Mouse (Mus musculus) forebrain, embryonic 11.5 days (tissue): ENCODE measurements around the gene Cnga3. TPM values are rescaled to one million over a fixed set of nuclear protein-coding genes. Genes with fewer than 3 reads are reported as not detected.

Source experiments
- ATAC-seq: fragments of 200-750 bp; cut with Nextera tagmentation; replicated peaks from 2 replicates; pipeline ENCODE4 v1.8.0; 2017; ENCODE audit warnings: moderate TSS enrichment; ENCODE audit not compliant: low FRiP score
- DNase-seq: peaks from one replicate; pipeline ENCODE4 v3.0.0-alpha.2; 2017; ENCODE audit warnings: low spot score
- H3K27ac ChIP-seq: fragments of 300-500 bp; sonication (generic); 2 replicates; pipeline ENCODE4 v1.5.1; 2014; ENCODE audit warnings: low read depth, low read length
- H3K27me3 ChIP-seq: fragments of 300-500 bp; sonication (generic); 2 replicates; pipeline ENCODE4 v1.6.1; 2014; ENCODE audit warnings: mild to moderate bottlenecking, low read length, mixed read lengths; ENCODE audit not compliant: control insufficient read depth, insufficient read depth
- H3K36me3 ChIP-seq: fragments of 300-500 bp; sonication (generic); 2 replicates; pipeline ENCODE4 v1.6.1; 2014; ENCODE audit warnings: mild to moderate bottlenecking, low read length, moderate library complexity, mixed read lengths; ENCODE audit not compliant: control insufficient read depth, insufficient read depth
- H3K4me1 ChIP-seq: fragments of 300-500 bp; sonication (generic); replicated peaks from 2 replicates; pipeline ENCODE4 v1.6.1; 2014; ENCODE audit warnings: low read length, mixed read lengths; ENCODE audit not compliant: control insufficient read depth, insufficient read depth
- H3K4me2 ChIP-seq: fragments of 300-500 bp; sonication (generic); 2 replicates; pipeline ENCODE4 v1.6.1; 2014; ENCODE audit warnings: low read depth, mild to moderate bottlenecking, low read length, moderate library complexity, mixed read lengths; ENCODE audit not compliant: severe bottlenecking
- H3K4me3 ChIP-seq: fragments of 300-500 bp; sonication (generic); 2 replicates; pipeline ENCODE4 v1.5.1; 2014; ENCODE audit warnings: low read depth, low read length
- H3K9ac ChIP-seq: fragments of 300-500 bp; sonication (generic); 2 replicates; pipeline ENCODE4 v1.6.1; 2014; ENCODE audit warnings: low read length
- H3K9me3 ChIP-seq: fragments of 300-500 bp; sonication (generic); 2 replicates; pipeline ENCODE4 v1.6.1; 2016; ENCODE audit warnings: low read length, mixed read lengths; ENCODE audit not compliant: control insufficient read depth
- WGBS: fragments of 180-500 bp; shearing (Covaris S2); extraction: QIAGEN DNeasy Blood & Tissue Kit; methylation state at CpG from one replicate; pipeline ENCODE4 v1.1.7; 2014; 5-methylcytosine and 5-hydroxymethylcytosine counted together
- polyA plus RNA-seq: library from polyadenylated mRNA; unstranded; fragments of >200 nt; fragmentation: Nextera tagmentation; extraction: Ambion mirVana; gene quantifications from 2 replicates; pipeline ENCODE4 v1.2.1, GENCODE M21; 2014

Cnga3 gene
- polyA plus RNA-seq, 1 experiment from 2014 or later: not detected

- no peak overlapping the region for H3K4me3 ChIP-seq
- DNase-seq (no peak), ATAC-seq (no peak)
- H3K4me2 ChIP-seq: no peak overlapping the region
- no peaks in the 10 kb centered on the region for H3K27me3 ChIP-seq
- H3K9me3 ChIP-seq: no peaks in the 10 kb centered on the region
- WGBS: 87% methylated on average over 2 of the region's 2 CpGs
- no peak overlapping the region for H3K9ac ChIP-seq
- H3K36me3 ChIP-seq: no peaks in the 10 kb centered on the region
- H3K27ac ChIP-seq: no peak overlapping the region
- H3K4me1 ChIP-seq: no peaks in the 10 kb centered on the region
Measured at GRCm38 (mm10) chr1:37246476-37246875, 32.2 kb downstream of the Cnga3 start.

- Histone ChIP-seq H3K27ac (no peak overlapping the region), H3K4me2 (no peak overlapping the region), H3K4me3 (no peak overlapping the region), H3K4me1 (no peaks in the 10 kb centered on the region), H3K36me3 (no peaks in the 10 kb centered on the region), H3K9me3 (no peaks in the 10 kb centered on the region), H3K27me3 (no peaks in the 10 kb centered on the region), H3K9ac (no peak overlapping the region)
- DNase-seq (no peak), ATAC-seq (no peak)
- 39% methylated on average over 2 of the region's 2 CpGs for WGBS
Measured at GRCm38 (mm10) chr1:37248406-37248805, 34.2 kb downstream of the Cnga3 start.

- H3K36me3 ChIP-seq: no peaks in the 10 kb centered on the region
- ATAC-seq (0 out of 2 replicates have a peak, but pooled peaks have one; percentile 53), DNase-seq (peak; percentile 89)
- WGBS: 39% methylated on average over 5 of the region's 5 CpGs
- H3K4me2 ChIP-seq: no peak overlapping the region
- H3K27me3 ChIP-seq: no peaks in the 10 kb centered on the region
- H3K27ac ChIP-seq: no peak overlapping the region
- no peaks in the 10 kb centered on the region for H3K9me3 ChIP-seq
- H3K4me3 ChIP-seq: no peak overlapping the region
- H3K4me1 ChIP-seq: no peaks in the 10 kb centered on the region
- H3K9ac ChIP-seq: no peak overlapping the region
Measured at GRCm38 (mm10) chr1:37250643-37251310, 36.5 kb downstream of the Cnga3 start.

GRCm38 (mm10) chr1:37258443-37258842 is 44.2 kb downstream of the Cnga3 start:
- H3K4me1 ChIP-seq: no peaks in the 10 kb centered on the region
- WGBS: 78% methylated on average over 2 of the region's 2 CpGs
- H3K27ac ChIP-seq: no peak overlapping the region
- H3K36me3 ChIP-seq: no peaks in the 10 kb centered on the region
- H3K4me2 ChIP-seq: no peak overlapping the region
- H3K27me3 ChIP-seq: no peaks in the 10 kb centered on the region
- H3K4me3 ChIP-seq: no peak overlapping the region
- H3K9me3 ChIP-seq: no peaks in the 10 kb centered on the region
- DNase-seq: no peak
- no peak overlapping the region for H3K9ac ChIP-seq
- ATAC-seq: no peak

- Histone ChIP-seq H3K9ac (no peak overlapping the region), H3K4me3 (no peak overlapping the region), H3K9me3 (no peaks in the 10 kb centered on the region), H3K27ac (no peak overlapping the region), H3K27me3 (no peaks in the 10 kb centered on the region), H3K4me2 (no peak overlapping the region), H3K36me3 (no peaks in the 10 kb centered on the region), H3K4me1 (no peaks in the 10 kb centered on the region)
- DNase-seq (peak; percentile 71), ATAC-seq (no peak)
- 7% methylated on average over 7 of the region's 7 CpGs for WGBS
Measured at GRCm38 (mm10) chr1:37272464-37272863, 58.2 kb downstream of the Cnga3 start.

GRCm38 (mm10) chr1:37286556-37286955 is 72.3 kb downstream of the Cnga3 start:
- DNase-seq (no peak), ATAC-seq (no peak)
- H3K27ac ChIP-seq: no peak overlapping the region
- no peaks in the 10 kb centered on the region for H3K36me3 ChIP-seq
- H3K9me3 ChIP-seq: no peaks in the 10 kb centered on the region
- no peak overlapping the region for H3K4me3 ChIP-seq
- no peaks in the 10 kb centered on the region for H3K27me3 ChIP-seq
- no peaks in the 10 kb centered on the region for H3K4me1 ChIP-seq
- no peak overlapping the region for H3K4me2 ChIP-seq
- 83% methylated on average over 7 of the region's 7 CpGs for WGBS
- no peak overlapping the region for H3K9ac ChIP-seq

GRCm38 (mm10) chr1:37287748-37288147 is 73.5 kb downstream of the Cnga3 start:
- Histone ChIP-seq H3K4me2 (no peak overlapping the region), H3K4me1 (no peaks in the 10 kb centered on the region)
- 84% methylated on average over 1 of the region's 1 CpGs for WGBS

GRCm38 (mm10) chr1:37288181-37288935 is 74.1 kb downstream of the Cnga3 start:
- DNase-seq (no peak), ATAC-seq (no peak)
- H3K9ac ChIP-seq: no peak overlapping the region
- H3K9me3 ChIP-seq: no peaks in the 10 kb centered on the region
- H3K4me1 ChIP-seq: no peaks in the 10 kb centered on the region
- no peaks in the 10 kb centered on the region for H3K36me3 ChIP-seq
- no peak overlapping the region for H3K4me2 ChIP-seq
- 76% methylated on average over 11 of the region's 11 CpGs for WGBS
- H3K4me3 ChIP-seq: no peak overlapping the region
- H3K27ac ChIP-seq: no peak overlapping the region
- no peaks in the 10 kb centered on the region for H3K27me3 ChIP-seq

More at GRCm38 (mm10) chr1:37287748-37288147, 73.5 kb downstream of the Cnga3 start:
- no peaks in the 10 kb centered on the region for H3K27me3 ChIP-seq
- H3K9ac ChIP-seq: no peak overlapping the region
- H3K4me3 ChIP-seq: no peak overlapping the region
- H3K36me3 ChIP-seq: no peaks in the 10 kb centered on the region
- H3K9me3 ChIP-seq: no peaks in the 10 kb centered on the region
- DNase-seq (no peak), ATAC-seq (no peak)
- H3K27ac ChIP-seq: no peak overlapping the region
